Mouse (Mus musculus) bone marrow macrophage, adult 2 months (primary cell): ENCODE measurements around the gene 9330182L06Rik.

Source experiments
- CTCF ChIP-seq: IDR thresholded peaks from 2 replicates; pipeline ENCODE4 v1.5.1; 2012; ENCODE audit warnings: low read depth, mild to moderate bottlenecking, low read length, moderate library complexity
- POLR2A ChIP-seq: IDR thresholded peaks from 2 replicates; pipeline ENCODE4 v1.6.1; 2012; ENCODE audit warnings: mild to moderate bottlenecking, low read depth, low read length, borderline replicate concordance

GRCm38 (mm10) chr5:9417802-9418201, 151.9 kb downstream of the 9330182L06Rik start:
- TF ChIP-seq POLR2A = no peak
- TF ChIP-seq CTCF = no peak
